Mouse (Mus musculus) forebrain, embryonic 13.5 days (tissue): Measurements from ENCODE around the gene Wdr59. TPM values are rescaled to one million over a fixed set of nuclear protein-coding genes. Genes with fewer than 3 reads are reported as not detected.

Experiments
- ATAC-seq: fragments of 200-750 bp; cut with Nextera tagmentation; 2 replicates; pipeline ENCODE4 v1.8.0; 2017
- H3K27ac ChIP-seq: fragments of 300-500 bp; sonication (generic); 2 replicates; pipeline ENCODE4 v1.5.1; 2015; ENCODE audit warnings: inconsistent platforms, mild to moderate bottlenecking, moderate library complexity
- H3K27me3 ChIP-seq: fragments of 300-500 bp; sonication (generic); 2 replicates; pipeline ENCODE4 v1.6.1; 2015; ENCODE audit warnings: mild to moderate bottlenecking, inconsistent platforms
- H3K36me3 ChIP-seq: fragments of 300-500 bp; sonication (generic); 2 replicates; pipeline ENCODE4 v1.6.1; 2015; ENCODE audit warnings: mild to moderate bottlenecking, inconsistent platforms; ENCODE audit not compliant: poor library complexity, severe bottlenecking
- H3K4me1 ChIP-seq: fragments of 300-500 bp; sonication (generic); 2 replicates; pipeline ENCODE4 v1.6.1; 2015; ENCODE audit warnings: inconsistent platforms
- H3K4me2 ChIP-seq: fragments of 300-500 bp; sonication (generic); 2 replicates; pipeline ENCODE4 v1.6.1; 2015; ENCODE audit warnings: inconsistent platforms, mild to moderate bottlenecking, moderate library complexity
- H3K4me3 ChIP-seq: fragments of 300-500 bp; sonication (generic); 2 replicates; pipeline ENCODE4 v1.5.1; 2015; ENCODE audit warnings: mild to moderate bottlenecking, inconsistent platforms
- H3K9ac ChIP-seq: fragments of 300-500 bp; sonication (generic); 2 replicates; pipeline ENCODE4 v1.6.1; 2015; ENCODE audit warnings: mild to moderate bottlenecking, inconsistent platforms
- H3K9me3 ChIP-seq: fragments of 300-500 bp; sonication (generic); replicated peaks from 2 replicates; pipeline ENCODE4 v1.6.1; 2016; ENCODE audit warnings: inconsistent platforms
- WGBS: fragments of 180-500 bp; shearing (Covaris S2); methylation state at CpG from one replicate; pipeline ENCODE4 v1.1.7; 2015; 5-methylcytosine and 5-hydroxymethylcytosine counted together
- polyA plus RNA-seq: library from polyadenylated mRNA; unstranded; fragments of >200 nt; fragmentation: Nextera tagmentation; extraction: Ambion mirVana; gene quantifications from 2 replicates; pipeline ENCODE4 v1.2.1, GENCODE M21; 2015

Gene Wdr59
- polyA plus RNA-seq, 1 experiment from 2014 or later, result 5.7 TPM

GRCm38 (mm10) chr8:111471526-111472081 lies 50.3 kb downstream of the Wdr59 start:
- no peaks in the 10 kb centered on the region for H3K9me3 ChIP-seq
- 39% methylated on average over 12 of the region's 12 CpGs for WGBS
- H3K4me3 ChIP-seq, result no peak overlapping the region
- peaks cover 48% of the 10 kb centered on the region for H3K4me1 ChIP-seq
- no peak overlapping the region for H3K9ac ChIP-seq
- H3K27ac ChIP-seq, result peak overlapping the region; percentile 19; the same call in 1 of the 2 replicates
- H3K27me3 ChIP-seq, result no peaks in the 10 kb centered on the region
- no peak overlapping the region; the same call in 1 of the 2 replicates for H3K4me2 ChIP-seq
- H3K36me3 ChIP-seq, result peaks cover 9% of the 10 kb centered on the region; the same call in 1 of the 2 replicates
- peak; percentile 46; the same call in 1 of the 2 replicates for ATAC-seq

GRCm38 (mm10) chr8:111469013-111469412 lies 52.9 kb downstream of the Wdr59 start:
- WGBS, result 20% methylated on average over 6 of the region's 6 CpGs
- H3K4me1 ChIP-seq, result peaks cover 48% of the 10 kb centered on the region
- no peaks in the 10 kb centered on the region for H3K27me3 ChIP-seq
- H3K36me3 ChIP-seq, result peaks cover 7% of the 10 kb centered on the region; the same call in 1 of the 2 replicates
- peak overlapping the region; percentile 68 for H3K27ac ChIP-seq
- peak overlapping the region; percentile 21; the same call in 1 of the 2 replicates for H3K4me2 ChIP-seq
- H3K9ac ChIP-seq, result no peak overlapping the region
- no peak overlapping the region for H3K4me3 ChIP-seq
- ATAC-seq, result peak; percentile 83
- H3K9me3 ChIP-seq, result no peaks in the 10 kb centered on the region

GRCm38 (mm10) chr8:111465341-111465740 lies 56.6 kb downstream of the Wdr59 start:
- H3K4me3 ChIP-seq, result no peak overlapping the region
- H3K9me3 ChIP-seq, result no peaks in the 10 kb centered on the region
- no peak for ATAC-seq
- peaks cover 19% of the 10 kb centered on the region; the same call in 1 of the 2 replicates for H3K36me3 ChIP-seq
- peaks cover 28% of the 10 kb centered on the region for H3K4me1 ChIP-seq
- H3K27ac ChIP-seq, result no peak overlapping the region
- no peaks in the 10 kb centered on the region for H3K27me3 ChIP-seq
- H3K9ac ChIP-seq, result no peak overlapping the region
- 86% methylated on average over 1 of the region's 1 CpGs for WGBS
- H3K4me2 ChIP-seq, result no peak overlapping the region

GRCm38 (mm10) chr8:111464526-111464925 lies 57.4 kb downstream of the Wdr59 start:
- Histone ChIP-seq H3K4me2 (no peak overlapping the region), H3K9me3 (no peaks in the 10 kb centered on the region), H3K36me3 (peaks cover 22% of the 10 kb centered on the region; the same call in 1 of the 2 replicates), H3K27me3 (no peaks in the 10 kb centered on the region), H3K27ac (no peak overlapping the region), H3K4me1 (peaks cover 20% of the 10 kb centered on the region), H3K9ac (no peak overlapping the region), H3K4me3 (no peak overlapping the region)
- 83% methylated on average over 4 of the region's 4 CpGs for WGBS
- ATAC-seq, result no peak

- Histone ChIP-seq H3K4me3 (no peak overlapping the region), H3K4me1 (no peaks in the 10 kb centered on the region), H3K27me3 (no peaks in the 10 kb centered on the region), H3K36me3 (peaks cover 16% of the 10 kb centered on the region), H3K27ac (no peak overlapping the region), H3K4me2 (no peak overlapping the region), H3K9ac (no peak overlapping the region), H3K9me3 (no peaks in the 10 kb centered on the region)
- no peak for ATAC-seq
- WGBS, result 89% methylated on average over 4 of the region's 4 CpGs
Measured at GRCm38 (mm10) chr8:111449671-111450070, 72.2 kb downstream of the Wdr59 start.

GRCm38 (mm10) chr8:111445960-111446660 lies 75.8 kb downstream of the Wdr59 start:
- no peak overlapping the region for H3K4me2 ChIP-seq
- H3K9me3 ChIP-seq, result no peaks in the 10 kb centered on the region
- 69% methylated on average over 4 of the region's 4 CpGs for WGBS
- no peak for ATAC-seq
- H3K27me3 ChIP-seq, result no peaks in the 10 kb centered on the region
- no peak overlapping the region for H3K4me3 ChIP-seq
- no peak overlapping the region for H3K9ac ChIP-seq
- H3K4me1 ChIP-seq, result no peaks in the 10 kb centered on the region
- peaks cover 6% of the 10 kb centered on the region; the same call in 1 of the 2 replicates for H3K36me3 ChIP-seq
- no peak overlapping the region for H3K27ac ChIP-seq

GRCm38 (mm10) chr8:111445558-111445957 lies 76.3 kb downstream of the Wdr59 start:
- no peak for ATAC-seq
- Histone ChIP-seq H3K4me1 (no peaks in the 10 kb centered on the region), H3K4me3 (no peak overlapping the region), H3K27ac (no peak overlapping the region), H3K4me2 (no peak overlapping the region), H3K27me3 (no peaks in the 10 kb centered on the region), H3K9me3 (no peaks in the 10 kb centered on the region), H3K9ac (no peak overlapping the region), H3K36me3 (peaks cover 2% of the 10 kb centered on the region; the same call in 1 of the 2 replicates)
- 90% methylated on average over 18 of the region's 18 CpGs for WGBS

GRCm38 (mm10) chr8:111444245-111444644 lies 77.6 kb downstream of the Wdr59 start:
- Histone ChIP-seq H3K36me3 (no peaks in the 10 kb centered on the region), H3K9ac (no peak overlapping the region), H3K4me3 (no peak overlapping the region), H3K4me2 (no peak overlapping the region), H3K27me3 (no peaks in the 10 kb centered on the region), H3K27ac (no peak overlapping the region), H3K9me3 (no peaks in the 10 kb centered on the region), H3K4me1 (no peaks in the 10 kb centered on the region)
- no peak for ATAC-seq
- WGBS, result 85% methylated on average over 4 of the region's 4 CpGs

GRCm38 (mm10) chr8:111439189-111439588 lies 82.7 kb downstream of the Wdr59 start:
- H3K36me3 ChIP-seq, result no peaks in the 10 kb centered on the region
- no peak overlapping the region for H3K27ac ChIP-seq
- H3K27me3 ChIP-seq, result no peaks in the 10 kb centered on the region
- H3K9ac ChIP-seq, result no peak overlapping the region
- ATAC-seq, result no peak
- no peaks in the 10 kb centered on the region for H3K4me1 ChIP-seq
- WGBS, result 24% methylated on average over 9 of the region's 9 CpGs
- H3K9me3 ChIP-seq, result no peaks in the 10 kb centered on the region
- no peak overlapping the region for H3K4me2 ChIP-seq
- no peak overlapping the region for H3K4me3 ChIP-seq

GRCm38 (mm10) chr8:111435071-111435828 lies 86.6 kb downstream of the Wdr59 start:
- ATAC-seq, result no peak
- Histone ChIP-seq H3K4me1 (no peaks in the 10 kb centered on the region), H3K27ac (no peak overlapping the region), H3K27me3 (no peaks in the 10 kb centered on the region), H3K4me3 (no peak overlapping the region), H3K9ac (no peak overlapping the region), H3K9me3 (no peaks in the 10 kb centered on the region), H3K4me2 (no peak overlapping the region), H3K36me3 (no peaks in the 10 kb centered on the region)
- WGBS, result 79% methylated on average over 11 of the region's 11 CpGs

GRCm38 (mm10) chr8:111424646-111425045 lies 97.2 kb downstream of the Wdr59 start:
- Histone ChIP-seq H3K9me3 (no peaks in the 10 kb centered on the region), H3K4me3 (no peak overlapping the region), H3K9ac (no peak overlapping the region), H3K27ac (no peak overlapping the region), H3K4me2 (no peak overlapping the region), H3K4me1 (no peaks in the 10 kb centered on the region), H3K27me3 (no peaks in the 10 kb centered on the region), H3K36me3 (no peaks in the 10 kb centered on the region)
- 89% methylated on average over 9 of the region's 9 CpGs for WGBS
- no peak for ATAC-seq

GRCm38 (mm10) chr8:111424181-111424580 lies 97.7 kb downstream of the Wdr59 start:
- H3K9me3 ChIP-seq, result no peaks in the 10 kb centered on the region
- no peak overlapping the region for H3K4me2 ChIP-seq
- no peaks in the 10 kb centered on the region for H3K27me3 ChIP-seq
- ATAC-seq, result no peak
- H3K4me3 ChIP-seq, result no peak overlapping the region
- H3K36me3 ChIP-seq, result no peaks in the 10 kb centered on the region
- no peak overlapping the region for H3K9ac ChIP-seq
- 90% methylated on average over 11 of the region's 11 CpGs for WGBS
- H3K27ac ChIP-seq, result no peak overlapping the region
- no peaks in the 10 kb centered on the region for H3K4me1 ChIP-seq
